Mouse (Mus musculus): ENCODE data around the gene Aco1. TPM values are rescaled to one million over a fixed set of nuclear protein-coding genes. Genes with fewer than 3 reads are reported as not detected.
"Not testable (repeated sequence)": the region's sequence is repeated elsewhere in the genome, so short reads cannot be mapped to it uniquely, and the experiment has no call there.

Aco1 gene
- 10 to 100 TPM; 23.7 to 24.5 TPM for total RNA-seq (2021)
- long read RNA-seq, transcript Aco1-201 (21 exons, 3,832 nt): major isoform, 37 of 45 reads
- long read RNA-seq, partial matches to known transcripts: 5 of 45 reads
- long read RNA-seq, other reads (novel, unspliced or antisense): 3 of 45 reads

- DNase-seq (ENCODE audit: low spot score in 2 of 2): peak; percentile 96
Observed at GRCm38 (mm10) chr4:40142743-40143532, at the start of gene Aco1. Aco1 (plus strand) TSS chr4:40143081.

GRCm38 (mm10) chr4:40094974-40095373 lies 47.9 kb upstream of the Aco1 start:
- DNase-seq (ENCODE audit: low spot score in 2 of 2): no peak

GRCm38 (mm10) chr4:40102996-40103395 lies 39.9 kb upstream of the Aco1 start:
- no peak for DNase-seq (ENCODE audit: low spot score in 2 of 2)

- no peak for DNase-seq (ENCODE audit: low spot score in 2 of 2)
Observed at GRCm38 (mm10) chr4:40106004-40106536, 36.8 kb upstream of the Aco1 start.

GRCm38 (mm10) chr4:40108030-40108429 lies 34.9 kb upstream of the Aco1 start:
- DNase-seq (ENCODE audit: low spot score in 2 of 2): no peak

- DNase-seq (ENCODE audit: low spot score in 2 of 2): no peak
Observed at GRCm38 (mm10) chr4:40113173-40113572, 29.7 kb upstream of the Aco1 start.

- DNase-seq (ENCODE audit: low spot score in 2 of 2): peak in 1 of 2 experiments; percentile 23
Observed at GRCm38 (mm10) chr4:40121221-40121620, 21.7 kb upstream of the Aco1 start.

- DNase-seq (ENCODE audit: low spot score in 2 of 2): not testable (repeated sequence)
Observed at GRCm38 (mm10) chr4:40122291-40122690, 20.6 kb upstream of the Aco1 start.

GRCm38 (mm10) chr4:40134468-40135102 lies 8.3 kb upstream of the Aco1 start:
- peak; percentile 48 to 86 for DNase-seq (ENCODE audit: low spot score in 2 of 2)

- no peak for DNase-seq (ENCODE audit: low spot score in 2 of 2)
Observed at GRCm38 (mm10) chr4:40136519-40136918, 6.4 kb upstream of the Aco1 start.

GRCm38 (mm10) chr4:40139663-40140255 lies 3.1 kb upstream of the Aco1 start:
- no peak for DNase-seq (ENCODE audit: low spot score in 2 of 2)

- DNase-seq (ENCODE audit: low spot score in 2 of 2): no peak
Observed at GRCm38 (mm10) chr4:40143533-40143871, 621 bp downstream of the Aco1 start.

- DNase-seq (ENCODE audit: low spot score in 2 of 2): no peak
Observed at GRCm38 (mm10) chr4:40144543-40144942, 1.7 kb downstream of the Aco1 start.

GRCm38 (mm10) chr4:40144981-40145380 lies 2.1 kb downstream of the Aco1 start:
- DNase-seq (ENCODE audit: low spot score in 2 of 2): no peak

- DNase-seq (ENCODE audit: low spot score in 2 of 2): no peak
Observed at GRCm38 (mm10) chr4:40148281-40148680, 5.4 kb downstream of the Aco1 start.

GRCm38 (mm10) chr4:40150046-40150445 lies 7.2 kb downstream of the Aco1 start:
- no peak for DNase-seq (ENCODE audit: low spot score in 2 of 2)

GRCm38 (mm10) chr4:40152771-40153170 lies 9.9 kb downstream of the Aco1 start:
- no peak for DNase-seq (ENCODE audit: low spot score in 2 of 2)

- DNase-seq (ENCODE audit: low spot score in 2 of 2): no peak
Observed at GRCm38 (mm10) chr4:40153500-40153899, 10.6 kb downstream of the Aco1 start.

- no peak for DNase-seq (ENCODE audit: low spot score in 2 of 2)
Observed at GRCm38 (mm10) chr4:40154751-40155150, 11.9 kb downstream of the Aco1 start.

- DNase-seq (ENCODE audit: low spot score in 2 of 2): no peak
Observed at GRCm38 (mm10) chr4:40155467-40155999, 12.7 kb downstream of the Aco1 start.

GRCm38 (mm10) chr4:40156153-40156552 lies 13.3 kb downstream of the Aco1 start:
- peak in 1 of 2 experiments; percentile 21 for DNase-seq (ENCODE audit: low spot score in 2 of 2)

Data from layer of hippocampus, adult 18-20 months (tissue).